Mouse (Mus musculus) 3T3-L1 (cell line): ENCODE measurements around the gene Ifrd1.
A peak's percentile ranks its signal among the peaks of the same experiment; 100 is the strongest.
"Not testable (repeated sequence)": the region's sequence is repeated elsewhere in the genome, so short reads cannot be mapped to it uniquely, and the experiment has no call there.

Experiments
- DNase-seq: peaks from one replicate; pipeline ENCODE4 v3.0.0-alpha.2; 2015; ENCODE audit warnings: low read depth, low spot score

Gene Ifrd1

DNA sequence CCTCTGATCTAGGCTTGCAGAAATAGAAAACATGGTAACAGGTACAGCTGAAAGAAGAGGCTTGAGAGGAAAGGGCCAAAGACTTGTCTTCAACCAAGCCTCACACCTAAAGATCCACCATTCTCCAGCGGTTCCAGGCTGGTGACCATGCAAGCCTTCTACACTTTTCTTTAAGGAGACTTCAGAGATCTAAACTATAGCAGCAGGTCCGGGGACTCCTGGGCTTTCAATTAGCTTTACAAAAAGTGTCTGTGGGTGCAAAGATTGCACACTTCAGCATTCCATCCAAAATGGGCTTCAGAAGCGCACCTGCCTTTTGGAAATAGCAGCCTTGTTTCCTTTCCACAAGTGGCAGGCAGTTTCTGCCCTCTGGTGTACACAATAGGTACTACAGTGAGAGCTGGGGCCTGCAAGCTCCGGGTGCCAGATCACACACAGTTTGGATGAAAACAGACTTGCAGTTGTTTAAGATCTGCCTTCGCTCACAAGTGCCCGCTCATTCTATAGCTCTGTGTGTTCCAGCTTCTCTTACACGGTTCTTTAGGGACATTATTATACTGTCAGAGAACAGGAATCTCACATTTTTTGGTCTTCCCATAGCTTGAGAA, 48.4 kb downstream of the Ifrd1 start:
- peak; percentile 75 for DNase-seq

DNA sequence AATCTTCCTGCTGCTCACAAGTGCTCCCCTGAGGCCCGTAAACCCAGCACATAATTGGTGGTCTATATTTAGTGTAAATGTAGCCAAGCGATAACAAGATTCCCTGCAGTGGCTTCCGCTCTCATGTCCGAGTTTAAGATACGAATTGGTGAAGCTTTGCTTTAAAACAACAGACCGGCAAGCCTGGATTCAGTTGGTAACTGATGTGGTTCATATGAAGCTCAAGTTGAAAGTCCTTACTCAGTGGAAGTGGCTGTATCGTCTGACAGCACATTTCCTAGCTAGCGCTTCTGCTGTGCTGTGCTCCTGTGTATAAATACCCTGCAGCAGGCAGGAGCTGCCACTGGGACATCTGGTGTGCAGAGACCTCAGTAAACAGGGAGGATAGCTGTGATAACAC, 49.0 kb downstream of the Ifrd1 start, which contains the start of gene Lsmem1:
Gene Lsmem1, minus strand, starts transcription at position 189 of the 400 bp plus-strand sequence.
- DNase-seq = no peak

DNA sequence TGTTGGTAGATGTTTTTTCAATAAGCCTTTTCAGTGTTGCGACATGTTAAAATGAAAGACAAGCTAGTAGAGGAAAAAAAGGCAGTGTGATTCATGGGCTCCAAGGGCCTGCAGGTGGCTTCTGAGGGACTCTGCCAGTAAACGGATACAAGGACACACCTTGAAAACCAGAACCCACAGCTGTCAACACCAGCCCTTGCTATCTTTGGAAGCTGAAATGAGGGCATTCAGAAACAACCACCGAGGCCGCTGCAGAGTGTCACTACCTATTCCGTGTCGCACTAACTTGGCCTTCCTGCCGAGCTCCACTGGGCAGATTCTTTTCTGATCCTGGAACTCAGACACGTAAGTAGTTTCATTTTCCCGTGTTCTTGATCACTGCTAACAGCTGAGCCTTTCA, 49.9 kb downstream of the Ifrd1 start:
- no peak for DNase-seq

DNA sequence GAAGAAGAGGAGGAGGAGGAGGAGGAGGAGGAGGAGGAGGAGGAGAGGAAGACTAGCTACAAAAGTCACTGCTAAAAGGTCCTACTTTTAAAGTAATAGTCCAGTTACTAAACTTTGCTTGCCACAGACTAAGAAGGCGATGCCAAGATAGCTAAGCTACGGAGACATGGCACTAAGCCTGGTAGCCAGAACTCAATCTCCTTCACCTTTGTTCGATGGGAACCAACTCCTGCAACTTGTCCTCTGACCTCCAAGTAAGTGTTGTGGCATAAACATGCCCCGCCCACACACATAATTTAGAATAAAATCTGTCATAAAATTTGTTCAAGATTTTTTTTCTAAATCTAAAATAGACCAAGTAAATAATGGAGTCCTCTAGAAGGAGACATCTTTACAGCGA, 50.3 kb downstream of the Ifrd1 start:
- DNase-seq = no peak

DNA sequence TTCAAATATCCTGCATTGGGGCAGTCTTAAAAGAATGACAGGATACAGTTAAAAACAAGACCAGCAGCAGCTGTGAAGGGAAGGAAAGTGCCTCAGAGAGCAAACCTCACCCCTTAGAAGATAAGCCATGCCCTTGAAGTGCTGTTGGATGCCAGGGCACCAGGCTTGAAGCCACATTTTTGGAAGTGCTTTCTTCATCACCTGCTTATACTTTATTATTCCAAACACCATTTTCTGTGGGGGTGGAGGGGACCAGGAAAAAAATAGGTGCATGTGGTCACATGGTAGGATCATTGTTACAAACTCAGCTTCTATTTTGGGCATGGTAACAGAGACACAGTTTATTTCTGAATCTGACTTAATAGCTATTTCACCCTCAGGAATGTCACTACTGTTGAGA, 50.8 kb downstream of the Ifrd1 start:
- DNase-seq = no peak

DNA sequence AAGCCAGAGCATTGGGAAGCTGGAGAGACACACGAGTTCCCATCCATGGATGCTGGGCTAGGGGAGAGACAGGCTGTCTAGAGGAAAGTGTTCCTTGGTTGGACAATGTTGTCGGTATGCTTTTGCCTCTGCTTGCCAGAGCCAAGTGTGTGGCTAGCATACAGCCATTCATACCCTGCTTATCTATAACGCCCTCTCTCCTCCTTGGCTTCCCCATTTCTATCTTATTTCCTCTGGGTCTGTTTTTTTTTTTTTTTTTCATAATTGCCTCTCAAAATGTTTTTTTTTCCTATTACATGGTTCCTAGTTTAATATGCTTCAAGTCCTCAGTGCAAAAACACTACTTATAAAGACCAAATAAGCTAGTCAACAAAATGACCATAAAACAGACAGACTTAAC, 62.8 kb downstream of the Ifrd1 start:
- no peak for DNase-seq

DNA sequence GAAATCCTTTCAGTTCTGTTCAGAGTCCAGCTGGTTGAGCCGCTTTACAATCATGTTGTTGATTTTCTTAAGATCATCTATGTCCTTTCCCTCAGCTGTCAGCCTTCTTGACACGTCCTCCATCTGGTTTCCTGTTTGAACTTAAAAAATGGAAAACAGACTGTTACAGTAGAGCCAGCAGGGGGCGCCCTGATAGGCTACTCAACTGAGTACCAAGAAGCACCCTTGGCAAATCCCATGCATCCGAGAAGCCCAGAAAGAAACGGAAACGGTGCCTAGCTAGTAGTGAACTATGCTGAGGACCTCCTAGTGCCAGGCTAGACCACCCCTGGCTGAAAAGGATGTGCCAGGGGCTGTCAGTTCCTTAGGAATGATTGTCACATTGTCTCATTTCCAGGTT, 71.2 kb downstream of the Ifrd1 start:
- DNase-seq = no peak

DNA sequence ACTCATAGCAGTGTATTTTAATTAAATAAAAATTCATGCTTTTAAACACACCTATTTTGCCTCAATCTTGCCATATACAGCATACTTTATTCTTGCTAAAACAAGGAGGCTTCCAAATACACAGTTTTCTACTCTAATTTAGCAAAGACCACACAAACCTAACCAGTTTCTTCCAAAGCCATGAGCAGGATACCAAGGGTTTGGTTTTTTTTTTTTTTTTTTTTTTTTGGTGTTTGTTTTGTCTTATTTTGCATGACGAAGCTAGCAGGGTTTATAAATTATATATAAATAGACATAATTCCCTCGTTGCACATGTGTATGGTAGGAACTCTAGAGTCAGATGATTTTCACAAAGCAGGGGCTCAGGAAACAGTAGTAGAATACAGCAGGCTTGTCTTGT, 72.1 kb downstream of the Ifrd1 start:
- DNase-seq = no peak

DNA sequence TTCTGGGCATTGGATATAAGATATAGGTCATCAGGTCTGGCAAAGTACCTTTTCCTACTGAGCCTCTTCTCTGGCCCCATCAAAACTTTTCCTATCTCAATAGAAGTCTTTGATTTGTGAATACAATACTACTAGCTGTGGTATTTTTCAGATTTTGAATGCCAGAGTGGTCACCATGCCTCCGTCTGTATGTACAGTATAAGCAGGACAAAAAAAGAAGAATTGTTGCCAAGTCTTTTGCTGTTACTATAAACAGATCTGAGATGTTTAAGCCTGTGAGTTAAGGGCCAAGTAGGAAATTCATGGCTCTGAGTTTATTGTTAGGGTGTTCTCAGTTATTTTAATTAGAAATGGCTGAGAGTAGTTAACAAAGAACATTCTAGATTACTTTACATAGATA, 73.1 kb downstream of the Ifrd1 start:
- DNase-seq = not testable (repeated sequence)

DNA sequence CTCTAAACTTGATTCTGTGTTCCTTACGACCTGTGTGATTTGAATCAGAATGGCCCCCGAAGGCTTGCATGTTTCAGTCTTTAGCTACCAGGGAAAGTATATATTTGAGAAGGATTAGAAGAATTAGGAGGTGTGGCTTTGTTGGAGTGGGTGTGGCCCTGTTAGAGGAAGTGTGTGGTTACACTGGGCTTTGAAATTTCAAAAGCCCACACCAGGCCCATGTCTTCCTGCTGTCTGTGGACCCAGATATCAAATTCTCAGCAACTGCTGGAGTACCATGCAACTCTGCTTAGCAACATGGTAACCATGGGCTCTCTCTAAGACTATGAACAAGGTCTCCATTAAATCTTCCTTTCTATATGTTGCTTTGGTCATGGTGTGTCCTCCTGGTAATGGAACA, 76.7 kb downstream of the Ifrd1 start:
- no peak for DNase-seq

DNA sequence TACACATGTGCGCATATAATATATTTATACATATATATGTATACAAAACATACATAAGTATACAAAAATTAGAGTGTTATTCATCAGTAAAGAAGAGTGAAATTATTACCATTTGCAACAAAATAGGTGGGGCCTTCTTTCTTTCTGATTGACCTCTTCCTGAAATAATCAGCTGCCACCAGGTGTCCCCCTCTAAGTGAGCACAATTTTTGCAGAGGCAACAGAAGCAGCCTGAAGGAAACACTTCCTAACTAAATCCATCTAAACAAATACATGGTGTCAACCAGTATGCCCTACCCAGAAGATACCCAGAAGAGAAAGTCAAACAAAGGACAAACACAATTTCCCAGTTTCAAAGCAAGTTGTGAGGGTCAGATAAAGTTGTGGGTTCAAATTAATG, 78.6 kb downstream of the Ifrd1 start:
- no peak for DNase-seq

DNA sequence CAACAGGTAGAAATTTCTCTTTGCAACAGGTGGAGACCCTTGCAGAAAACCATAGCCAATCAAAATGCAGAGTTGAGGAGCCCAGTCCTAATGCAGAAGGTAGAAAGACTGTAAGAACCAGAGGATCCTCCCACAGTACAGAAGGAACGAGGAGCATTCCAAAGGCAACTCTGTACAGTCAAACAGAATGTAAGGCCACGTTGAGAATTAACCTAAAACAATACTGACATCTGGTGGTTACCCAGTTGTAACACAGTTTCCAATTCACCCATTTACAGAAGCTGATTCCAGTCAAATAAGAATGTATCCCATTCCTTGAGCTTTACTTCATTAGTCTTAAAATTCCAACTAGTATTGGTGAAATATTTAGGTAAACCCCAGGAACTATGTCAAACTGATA, 83.7 kb downstream of the Ifrd1 start:
- peak; percentile 66 for DNase-seq

DNA sequence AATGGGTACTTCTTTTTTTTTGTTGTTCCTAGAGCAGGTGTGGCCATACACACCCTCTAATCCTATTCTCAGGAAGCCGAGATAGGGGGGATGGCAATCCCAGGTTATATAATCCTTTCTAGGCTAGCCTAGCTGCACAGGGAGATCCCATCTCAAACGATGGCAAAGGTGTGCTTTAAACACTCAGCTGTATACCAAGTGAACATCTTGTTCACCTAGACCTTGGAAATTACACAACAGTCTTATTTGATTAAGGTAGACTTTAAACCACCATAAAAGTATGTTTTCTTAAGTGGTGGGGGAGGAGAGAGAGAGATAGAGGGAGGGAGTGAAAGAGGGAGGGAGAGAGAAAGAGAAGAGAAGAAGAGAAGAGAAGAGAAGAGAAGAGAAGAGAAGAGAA, 87.5 kb downstream of the Ifrd1 start:
- no peak for DNase-seq

DNA sequence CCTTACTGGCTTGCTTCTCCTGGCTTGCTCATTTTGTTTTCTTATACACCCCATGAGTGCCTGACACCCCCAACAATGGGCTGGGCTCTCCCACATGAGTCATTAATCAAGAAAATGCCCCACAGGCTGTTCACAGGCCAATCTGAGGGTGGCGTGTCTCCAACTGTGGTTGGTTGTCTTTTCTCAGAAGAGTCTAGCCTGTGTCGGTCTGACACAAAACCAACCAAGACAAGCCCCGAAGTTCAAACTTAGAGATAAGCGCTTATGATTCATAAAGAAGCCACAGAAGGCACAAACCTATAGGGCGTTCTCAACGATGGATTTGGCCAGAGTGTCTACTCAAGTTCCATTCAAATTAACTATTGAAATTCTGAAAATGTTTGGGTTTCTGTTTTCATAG, 94.1 kb downstream of the Ifrd1 start:
- DNase-seq = no peak

DNA sequence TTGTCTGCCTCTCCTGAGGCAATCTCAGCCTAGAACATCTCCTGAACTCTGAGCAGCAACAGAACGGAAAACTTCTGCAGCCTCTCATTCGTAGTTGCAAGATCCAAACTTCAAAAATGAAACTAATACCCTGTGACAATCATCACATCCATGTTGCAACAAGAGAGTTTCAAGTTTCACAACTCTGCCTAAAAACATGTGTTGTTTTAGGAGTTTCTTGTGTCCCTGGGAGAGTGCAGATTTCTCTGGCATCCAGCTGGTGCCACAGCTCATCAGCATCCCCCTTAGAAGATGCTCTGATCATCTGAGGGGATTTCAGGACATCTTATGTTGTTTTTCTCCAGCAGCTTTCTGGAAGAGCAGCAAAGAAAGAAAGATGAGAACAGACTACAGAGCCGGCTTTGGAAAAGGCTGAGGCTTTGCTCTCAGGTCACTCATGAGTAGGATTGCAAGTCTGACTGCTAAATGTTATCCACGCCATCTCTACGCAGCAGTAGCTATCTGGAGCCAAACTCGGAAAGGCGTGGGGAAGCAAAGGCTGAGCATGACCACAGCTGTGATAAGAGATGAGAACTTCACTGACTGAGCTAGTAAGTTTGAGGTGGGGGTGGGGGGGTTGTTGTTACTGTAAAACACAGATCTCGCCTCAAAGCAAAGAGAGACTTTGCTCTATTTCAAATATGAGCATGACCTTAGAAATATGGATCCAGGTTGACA, 95.8 kb downstream of the Ifrd1 start:
- DNase-seq = peak; percentile 35
